9 mouse cellular contexts compared by ENCODE assay signal in genomic region chr19:5337975-5338374, GRCm38 (mm10). TPM values are rescaled to one million over a fixed set of nuclear protein-coding genes. Genes with fewer than 3 reads are reported as not detected.
DNase-seq lines count a peak whose midpoint lies in the region; ATAC-seq and TF ChIP-seq lines count a peak whose summit lies in the region.
"Had no signal": no experiment of that assay in that cellular context is flagged by ENCODE, and none has a peak within 500 bp of the region (broad histone marks: within the 10 kb centered on the region; RNA-seq: fewer than 3 reads in every experiment).

No protein-coding gene starts in this region.

- no peak for ATAC-seq in kidney, embryonic 16.5 days (ENCODE audit: low FRiP score, low TSS enrichment)
- peak; percentile 81 for ATAC-seq in erythroblast, adult 5-6 weeks (replicated peaks; ENCODE audit: low FRiP score, poor library complexity, severe bottlenecking)
- ATAC-seq in intestine, embryonic 16.5 days, result 0 out of 2 replicates have a peak, but pooled peaks have one; percentile 28

- H3K27ac ChIP-seq in kidney, embryonic 16.5 days (ENCODE audit: low read length), result no peak overlapping the region
- H3K27ac ChIP-seq in bone marrow, adult 2 months (ENCODE audit: control insufficient read depth, insufficient read depth, low read depth, low read length, poor library complexity), result no peak overlapping the region
- H3K27ac ChIP-seq in intestine, embryonic 16.5 days (ENCODE audit: low read length), result no peak overlapping the region
- no peak overlapping the region for H3K27ac ChIP-seq in limb, embryonic 10.5 days

- DNase-seq in kidney, adult 18-20 months, result peak; percentile 84
- peak; percentile 76 for DNase-seq in limb, embryonic 10.5 days (ENCODE audit: low spot score)
- peak; percentile 53 for DNase-seq in retina, adult 2 months (ENCODE audit: low read depth, low spot score)
- DNase-seq in thymus, postnatal 25 days, result peak; percentile 81

- no peak overlapping the region for H3K4me3 ChIP-seq in kidney, embryonic 16.5 days (ENCODE audit: low read length)
- no peak overlapping the region for H3K4me3 ChIP-seq in bone marrow, adult 2 months (replicated peaks; ENCODE audit: control insufficient read depth, low read depth, low read length)
- H3K4me3 ChIP-seq in intestine, embryonic 16.5 days (ENCODE audit: low read length), result no peak overlapping the region
- H3K4me3 ChIP-seq in limb, embryonic 10.5 days, result no peak overlapping the region

- H3K36me3 ChIP-seq in kidney, embryonic 16.5 days (ENCODE audit: insufficient read depth, low read length), result no peaks in the 10 kb centered on the region
- no peaks in the 10 kb centered on the region for H3K36me3 ChIP-seq in intestine, embryonic 16.5 days (ENCODE audit: control insufficient read depth, insufficient read depth, low read length)
- no peaks in the 10 kb centered on the region for H3K36me3 ChIP-seq in limb, embryonic 10.5 days

- no peak overlapping the region for H3K9ac ChIP-seq in kidney, embryonic 16.5 days (replicated peaks; ENCODE audit: low read length)
- no peak overlapping the region for H3K9ac ChIP-seq in intestine, embryonic 16.5 days (ENCODE audit: low read depth, low read length)

- H3K9me3 ChIP-seq in kidney, embryonic 16.5 days (ENCODE audit: low read length), result no peaks in the 10 kb centered on the region
- H3K9me3 ChIP-seq in intestine, embryonic 16.5 days (ENCODE audit: control insufficient read depth, low read length), result no peaks in the 10 kb centered on the region
- no peaks in the 10 kb centered on the region for H3K9me3 ChIP-seq in limb, embryonic 10.5 days (replicated peaks)

- peaks cover 3% of the 10 kb centered on the region; the same call in 1 of the 2 replicates for H3K4me1 ChIP-seq in kidney, embryonic 16.5 days (ENCODE audit: insufficient read depth, low read length)
- no peaks in the 10 kb centered on the region for H3K4me1 ChIP-seq in bone marrow, adult 2 months (ENCODE audit: control insufficient read depth, insufficient read depth, low read length)
- no peaks in the 10 kb centered on the region for H3K4me1 ChIP-seq in intestine, embryonic 16.5 days (ENCODE audit: control insufficient read depth, insufficient read depth, low read length)
- H3K4me1 ChIP-seq in limb, embryonic 10.5 days, result no peaks in the 10 kb centered on the region

- 14% methylated on average over 5 of the region's 5 CpGs for WGBS in kidney, embryonic 16.5 days
- 11% methylated on average over 5 of the region's 5 CpGs for WGBS in bone marrow, adult 2 months
- 17% methylated on average over 5 of the region's 5 CpGs for WGBS in intestine, embryonic 16.5 days
- 15% methylated on average over 5 of the region's 5 CpGs for WGBS in limb, embryonic 10.5 days

- no peaks in the 10 kb centered on the region for H3K27me3 ChIP-seq in kidney, embryonic 16.5 days (ENCODE audit: insufficient read depth, low read length)
- no peaks in the 10 kb centered on the region for H3K27me3 ChIP-seq in intestine, embryonic 16.5 days (replicated peaks; ENCODE audit: control insufficient read depth, insufficient read depth, low read length)
- H3K27me3 ChIP-seq in limb, embryonic 10.5 days (ENCODE audit: low read depth, poor library complexity, severe bottlenecking), result no peaks in the 10 kb centered on the region

- TF ChIP-seq POLR2A in bone marrow, adult 2 months (IDR thresholded peaks at IDR 0.05; ENCODE audit: borderline replicate concordance, control insufficient read depth, low read depth, low read length), result no peak

- H3K4me2 ChIP-seq in kidney, embryonic 16.5 days (replicated peaks; ENCODE audit: low read depth, low read length), result no peak overlapping the region
- H3K4me2 ChIP-seq in intestine, embryonic 16.5 days (ENCODE audit: low read depth, low read length), result no peak overlapping the region

- TF ChIP-seq CTCF in bone marrow, adult 2 months (IDR thresholded peaks at IDR 0.05; ENCODE audit: control insufficient read depth, insufficient read depth, low read length), result peak; percentile 74

RNA-seq across cellular contexts. Expression of gene Catsper1, which starts 2.4 kb away (rescaled TPM):
- not detected in 2 replicates for polyA plus RNA-seq in kidney, embryonic 16.5 days (2015; fragmentation: Nextera tagmentation; extraction: Ambion mirVana)
- not detected in 2 replicates for polyA plus RNA-seq in bone marrow, adult 2 months (2011; ENCODE audit: insufficient read depth, insufficient read length, low replicate concordance, missing spikeins)
- total RNA-seq in erythroblast, adult 5-6 weeks (2015; ENCODE audit: low replicate concordance), result not detected in 2 replicates
- not detected in 2 replicates for total RNA-seq in erythroblast, adult 5-6 weeks (2017; ENCODE audit: low replicate concordance)
- not detected in 2 replicates for polyA plus RNA-seq in intestine, embryonic 16.5 days (2015; fragmentation: Nextera tagmentation; extraction: Ambion mirVana)
- polyA plus RNA-seq in limb, embryonic 10.5 days (2016; fragmentation: Nextera tagmentation; extraction: Ambion mirVana), result not detected in 2 replicates
- polyA plus RNA-seq: heart, embryonic 14.5 days had no signal

RNA-seq across cellular contexts. Expression of gene Cst6, which starts 11.4 kb away (rescaled TPM):
- polyA plus RNA-seq in kidney, embryonic 16.5 days (2015; fragmentation: Nextera tagmentation; extraction: Ambion mirVana), result 0.58 TPM in 1 of 2 replicates, not detected in the other
- polyA plus RNA-seq in bone marrow, adult 2 months (2011; ENCODE audit: insufficient read depth, insufficient read length, low replicate concordance, missing spikeins), result not detected in 2 replicates
- not detected in 2 replicates for total RNA-seq in erythroblast, adult 5-6 weeks (2015; ENCODE audit: low replicate concordance)
- not detected in 2 replicates for total RNA-seq in erythroblast, adult 5-6 weeks (2017; ENCODE audit: low replicate concordance)
- polyA plus RNA-seq in intestine, embryonic 16.5 days (2015; fragmentation: Nextera tagmentation; extraction: Ambion mirVana), result 33.1 and 50.6 TPM in 2 replicates
- polyA plus RNA-seq in limb, embryonic 10.5 days (2016; fragmentation: Nextera tagmentation; extraction: Ambion mirVana), result 0.26 and 1.1 TPM in 2 replicates

RNA-seq across cellular contexts. Expression of gene Eif1ad, which starts 28.6 kb away (rescaled TPM):
- polyA plus RNA-seq in kidney, embryonic 16.5 days (2015; fragmentation: Nextera tagmentation; extraction: Ambion mirVana), result 61.7 and 62.2 TPM in 2 replicates
- polyA plus RNA-seq in bone marrow, adult 2 months (2011; ENCODE audit: insufficient read depth, insufficient read length, low replicate concordance, missing spikeins), result 26.5 and 37.8 TPM in 2 replicates
- total RNA-seq in erythroblast, adult 5-6 weeks (2015; ENCODE audit: low replicate concordance), result 7.3 and 12.3 TPM in 2 replicates
- 14.7 and 18.7 TPM in 2 replicates for total RNA-seq in erythroblast, adult 5-6 weeks (2017; ENCODE audit: low replicate concordance)
- 60.1 and 62.7 TPM in 2 replicates for polyA plus RNA-seq in intestine, embryonic 16.5 days (2015; fragmentation: Nextera tagmentation; extraction: Ambion mirVana)
- polyA plus RNA-seq in limb, embryonic 10.5 days (2016; fragmentation: Nextera tagmentation; extraction: Ambion mirVana), result 99.4 and 109 TPM in 2 replicates

RNA-seq across cellular contexts. Expression of gene Banf1, which starts 29.0 kb away (rescaled TPM):
- 453 and 487 TPM in 2 replicates for polyA plus RNA-seq in kidney, embryonic 16.5 days (2015; fragmentation: Nextera tagmentation; extraction: Ambion mirVana)
- polyA plus RNA-seq in bone marrow, adult 2 months (2011; ENCODE audit: insufficient read depth, insufficient read length, low replicate concordance, missing spikeins), result 117 and 121 TPM in 2 replicates
- total RNA-seq in erythroblast, adult 5-6 weeks (2015; ENCODE audit: low replicate concordance), result 77.5 and 144 TPM in 2 replicates
- total RNA-seq in erythroblast, adult 5-6 weeks (2017; ENCODE audit: low replicate concordance), result 5.9 and 14.1 TPM in 2 replicates
- polyA plus RNA-seq in intestine, embryonic 16.5 days (2015; fragmentation: Nextera tagmentation; extraction: Ambion mirVana), result 421 and 489 TPM in 2 replicates
- 607 and 678 TPM in 2 replicates for polyA plus RNA-seq in limb, embryonic 10.5 days (2016; fragmentation: Nextera tagmentation; extraction: Ambion mirVana)

RNA-seq across cellular contexts. Expression of gene Gal3st3, which starts 39.8 kb away (rescaled TPM):
- polyA plus RNA-seq in kidney, embryonic 16.5 days (2015; fragmentation: Nextera tagmentation; extraction: Ambion mirVana), result 3.2 and 4.2 TPM in 2 replicates
- polyA plus RNA-seq in bone marrow, adult 2 months (2011; ENCODE audit: insufficient read depth, insufficient read length, low replicate concordance, missing spikeins), result 0.82 TPM in 1 of 2 replicates, not detected in the other
- total RNA-seq in erythroblast, adult 5-6 weeks (2015; ENCODE audit: low replicate concordance), result not detected in 2 replicates
- not detected in 2 replicates for total RNA-seq in erythroblast, adult 5-6 weeks (2017; ENCODE audit: low replicate concordance)
- 1.5 and 1.9 TPM in 2 replicates for polyA plus RNA-seq in intestine, embryonic 16.5 days (2015; fragmentation: Nextera tagmentation; extraction: Ambion mirVana)
- polyA plus RNA-seq in limb, embryonic 10.5 days (2016; fragmentation: Nextera tagmentation; extraction: Ambion mirVana), result 5.0 and 8.4 TPM in 2 replicates

Comparison
In these comparisons a context has a peak if more than half of its experiments do, and no peak if none do; other contexts are left out.
1. RNA of gene Cst6, which starts 11.4 kb away (polyA plus RNA-seq): 33.1 to 50.6 TPM in intestine, embryonic 16.5 days; 0.26 to 1.1 TPM in limb, embryonic 10.5 days, 0.58 TPM in kidney, embryonic 16.5 days and not detected in bone marrow, adult 2 months; every median in the first group is over 10 times any median in the second.
2. Peak in every context shown above with its lines, with median percentiles within 50 percentile points of each other: DNase-seq.